Mouse (Mus musculus): ENCODE results near the gene Ppp2r5c.

Gene Ppp2r5c

DNA sequence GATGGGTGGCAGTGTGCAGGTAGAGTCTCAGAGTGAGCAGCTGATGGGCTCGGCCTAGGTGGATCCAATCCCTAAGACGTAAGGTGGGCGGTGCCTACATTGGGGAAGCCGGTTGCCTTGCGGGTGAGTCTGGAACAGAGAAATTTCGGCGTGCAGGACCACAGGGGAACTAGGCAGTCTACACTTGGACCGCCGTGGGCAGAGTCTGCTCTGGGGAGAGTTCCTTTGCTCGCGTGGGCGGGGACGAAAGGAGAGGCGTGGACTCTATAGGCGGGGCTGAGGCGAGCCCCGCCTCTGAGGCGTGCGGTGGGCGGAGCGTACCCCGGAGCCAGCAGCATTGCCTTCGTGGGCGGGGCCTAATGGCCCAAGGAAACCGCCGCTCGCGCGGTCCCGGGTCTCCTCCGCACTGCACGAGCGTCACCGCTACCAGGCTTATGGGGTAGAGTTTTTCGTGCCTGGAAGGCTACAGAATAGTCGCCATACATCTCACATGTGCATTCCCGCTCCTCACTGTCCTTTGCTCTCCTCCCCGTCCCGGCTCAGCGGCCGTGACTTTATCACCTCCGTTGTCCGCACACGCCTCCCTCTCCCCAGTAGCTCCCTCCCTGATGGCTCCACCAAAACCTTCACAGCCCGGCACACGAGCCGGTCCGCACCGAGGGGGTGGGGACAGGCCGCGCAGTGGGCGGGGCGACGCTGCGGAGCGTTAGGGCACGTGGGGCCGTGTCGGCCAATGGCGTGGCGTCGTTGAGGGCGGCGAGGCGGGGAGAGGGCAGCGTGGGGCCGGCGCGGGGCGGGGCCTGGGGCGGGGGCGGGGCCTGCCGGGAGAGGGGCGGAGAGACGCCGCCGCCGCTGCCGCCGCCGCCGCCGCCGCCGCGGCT lies at the start of gene Ppp2r5c:
Gene Ppp2r5c, plus strand, starts transcription at position 831 of the 881 bp plus-strand sequence.
- in situ Hi-C loops (cut with MboI, MseI), result loop anchor here (10.0 kb wide), 1 partner anchor 148 kb away; no protein-coding TSS in a partner anchor

- in situ Hi-C loops (cut with MboI, MseI), result no loop called here
Measured at GRCm38 (mm10) chr12:110398351-110398750, 48.6 kb upstream of the Ppp2r5c start.

DNA sequence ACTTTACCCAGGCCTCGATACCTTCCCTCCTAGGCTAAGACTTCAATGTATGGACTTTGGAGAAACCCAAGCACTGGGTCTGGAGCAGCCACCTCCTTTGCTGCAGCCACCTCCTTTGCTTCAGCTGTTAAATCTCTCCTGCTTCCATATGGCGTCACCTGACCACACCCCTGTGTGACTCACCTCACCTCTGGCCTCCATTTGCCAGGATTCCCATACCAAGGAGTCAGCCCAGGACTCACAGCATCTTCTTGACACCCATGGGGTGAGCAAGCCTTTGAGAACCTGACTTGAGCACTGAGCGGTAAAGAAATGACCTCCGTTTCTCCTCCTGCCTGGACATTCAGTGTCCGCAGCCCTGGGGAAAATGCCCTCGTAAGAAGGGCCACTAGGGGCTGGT lies 47.8 kb upstream of the Ppp2r5c start:
- in situ Hi-C loops (cut with MboI, MseI), result no loop called here

DNA sequence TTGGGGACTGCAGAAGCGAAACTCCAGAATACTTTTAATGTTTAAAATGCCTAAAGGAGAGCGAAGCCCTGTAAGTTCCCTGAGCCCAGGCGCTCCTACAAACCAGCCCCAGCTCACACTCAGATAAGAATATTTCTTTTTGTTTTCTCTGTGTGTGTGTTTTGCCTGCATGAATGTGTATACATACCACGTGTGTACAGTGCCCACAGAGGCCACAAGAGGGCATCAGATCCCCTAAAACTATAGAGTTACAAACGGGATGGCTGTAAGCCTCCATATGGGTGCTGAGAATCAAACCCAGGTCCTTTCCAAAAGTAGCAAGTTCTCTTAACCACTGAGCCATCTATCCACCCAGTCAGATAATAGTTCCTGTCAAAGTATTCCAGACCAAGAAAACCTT lies 46.0 kb upstream of the Ppp2r5c start:
- in situ Hi-C loops (cut with MboI, MseI), result no loop called here

GRCm38 (mm10) chr12:110401871-110402270 lies 45.0 kb upstream of the Ppp2r5c start:
- in situ Hi-C loops (cut with MboI, MseI), result no loop called here

DNA sequence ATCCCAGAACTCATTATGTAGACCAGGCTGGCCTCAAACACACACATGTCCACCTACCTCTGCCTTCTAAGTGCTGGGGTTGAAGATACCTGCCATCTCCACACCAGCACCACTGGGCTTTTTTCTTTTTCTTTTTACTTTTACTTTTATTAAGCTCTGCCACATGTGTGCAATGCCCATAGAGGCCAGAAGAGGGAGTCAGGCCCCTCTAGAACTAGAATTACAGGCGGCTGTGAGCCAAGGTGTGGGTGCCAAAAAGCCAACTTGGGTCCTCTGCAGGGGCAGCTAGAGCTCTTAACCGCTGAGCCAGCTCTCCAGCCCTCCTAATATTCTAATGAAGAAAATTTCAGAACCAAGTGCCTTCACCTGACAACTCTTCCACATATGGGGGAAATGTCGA lies 30.7 kb upstream of the Ppp2r5c start:
- in situ Hi-C loops (cut with MboI, MseI), result no loop called here

DNA sequence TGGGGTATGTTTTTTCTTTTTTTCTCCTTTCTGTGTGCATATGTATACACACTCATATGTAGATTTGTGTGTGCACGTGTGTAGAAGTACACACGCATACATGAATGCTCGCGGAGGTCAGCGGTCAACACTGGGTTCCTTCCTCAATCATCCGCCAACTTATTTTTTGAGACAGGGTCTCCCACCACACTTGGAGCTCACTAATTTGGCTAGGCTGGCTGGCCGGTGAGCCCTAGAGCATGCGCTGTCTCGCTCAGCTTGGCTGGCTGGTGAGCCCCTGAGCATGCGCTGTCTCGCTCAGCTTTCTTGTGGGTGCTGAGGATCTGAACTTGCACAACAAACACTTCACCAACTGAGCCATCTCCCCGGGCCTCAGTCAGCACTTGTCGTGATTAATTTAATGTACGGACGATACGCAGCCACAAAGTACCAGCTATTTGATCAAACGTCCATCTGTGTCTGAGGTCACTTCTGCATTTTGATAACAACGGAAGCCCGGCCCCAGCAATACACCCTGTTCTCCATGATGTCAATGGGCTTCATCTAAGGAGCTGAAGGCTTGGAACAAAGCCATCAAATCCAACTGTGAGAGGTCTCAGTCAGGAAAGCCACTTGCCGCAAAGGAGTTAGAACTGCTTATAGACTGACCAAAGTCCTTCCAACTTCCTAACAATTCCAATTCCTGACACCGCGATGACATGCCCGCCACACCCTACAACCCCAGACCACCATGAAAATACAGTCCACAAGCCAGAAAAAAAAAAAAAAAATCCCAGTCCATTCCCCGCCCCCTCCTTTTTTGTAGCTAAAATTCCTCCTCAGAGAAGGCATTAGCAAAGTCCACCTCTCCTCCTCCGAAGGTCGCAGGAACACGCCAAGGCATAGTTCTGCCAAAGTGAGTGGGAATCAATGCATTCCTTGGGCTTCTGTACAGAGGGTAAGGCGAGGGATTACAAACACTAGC lies 29.6 kb upstream of the Ppp2r5c start:
- in situ Hi-C loops (cut with MboI, MseI), result no loop called here

DNA sequence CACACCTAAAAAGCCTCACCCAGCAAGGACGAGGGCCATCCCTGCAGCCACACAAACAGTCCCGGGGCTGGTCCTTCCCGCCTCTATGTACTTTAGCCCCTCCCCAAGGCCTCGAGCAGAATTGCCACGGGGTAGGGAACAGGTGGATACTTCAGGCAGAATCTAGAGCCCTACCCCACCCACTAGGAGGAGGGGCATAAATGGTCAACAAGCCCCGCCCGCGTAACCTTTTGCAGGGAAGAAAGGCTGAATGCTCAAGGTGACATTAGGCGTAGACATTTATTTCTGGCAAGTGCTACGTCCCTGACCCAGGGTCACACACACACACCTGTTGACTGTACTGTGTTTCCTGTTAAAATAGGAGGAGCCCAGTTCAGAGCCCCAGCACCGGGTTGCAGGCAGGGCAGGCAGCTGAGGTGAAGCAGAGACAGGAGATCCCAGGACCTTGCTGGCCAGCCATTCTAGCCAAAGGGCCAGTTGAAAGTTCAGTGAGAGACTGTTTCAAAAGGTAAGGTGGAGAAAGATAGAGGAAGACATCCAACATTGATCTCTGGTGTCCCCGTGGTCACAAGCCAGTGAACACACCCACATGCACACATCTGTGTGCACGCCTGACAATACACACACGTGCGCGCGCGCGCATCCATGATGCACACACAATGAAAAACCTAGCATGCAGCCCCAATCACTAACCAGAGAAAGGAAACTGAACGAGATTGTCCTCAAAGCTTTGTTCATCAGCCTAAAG lies 28.8 kb upstream of the Ppp2r5c start:
- in situ Hi-C loops (cut with MboI, MseI), result no loop called here

DNA sequence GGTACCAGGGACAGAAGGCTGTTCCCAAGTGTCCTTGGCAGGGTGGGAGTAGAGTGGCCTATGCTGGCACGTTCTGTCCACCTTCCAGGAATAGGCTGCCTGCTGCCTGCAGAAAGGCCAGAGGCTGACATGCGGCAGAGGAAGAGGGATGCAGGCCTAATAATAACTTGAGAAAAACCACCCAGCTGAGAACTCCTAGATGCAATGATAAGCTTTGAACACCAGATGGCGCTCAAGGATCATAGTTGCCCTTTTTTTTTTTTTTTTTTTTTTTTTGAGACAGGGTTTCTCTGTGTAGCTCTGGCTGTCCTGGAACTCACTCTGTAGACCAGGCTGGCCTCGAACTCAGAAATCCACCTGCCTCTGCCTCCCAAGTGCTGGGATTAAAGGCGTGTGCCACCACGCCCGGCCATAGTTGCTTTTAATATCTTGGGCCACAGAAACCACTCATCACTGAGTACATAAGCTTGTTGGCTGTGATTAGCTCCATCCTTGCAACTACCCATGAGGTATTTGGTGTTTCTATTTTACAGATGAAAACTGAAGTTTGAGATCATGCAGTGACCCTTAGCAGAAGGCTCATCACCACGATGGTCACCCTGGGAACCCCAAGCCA lies 28.1 kb upstream of the Ppp2r5c start:
- in situ Hi-C loops (cut with MboI, MseI), result no loop called here

DNA sequence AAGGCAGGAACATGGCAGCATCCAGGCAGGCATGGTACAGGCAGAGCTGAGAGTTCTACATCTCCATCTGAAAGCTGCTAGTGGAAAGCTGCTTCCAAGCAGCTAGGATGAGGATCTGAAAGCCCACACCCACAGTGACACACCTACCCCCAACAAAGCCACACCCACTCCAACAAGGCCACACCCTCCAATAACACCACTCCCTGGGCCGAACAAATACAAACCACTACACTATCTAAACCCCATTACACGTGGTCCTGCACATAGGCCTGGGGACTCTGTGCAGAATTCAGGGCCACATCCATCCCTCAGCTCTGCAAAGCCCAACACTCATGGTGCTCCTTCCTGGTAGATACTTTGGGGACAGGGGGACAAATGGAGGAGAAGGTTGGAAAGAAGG lies 27.0 kb upstream of the Ppp2r5c start:
- in situ Hi-C loops (cut with MboI, MseI), result no loop called here

- in situ Hi-C loops (cut with MboI, MseI), result no loop called here
Measured at GRCm38 (mm10) chr12:110421361-110421760, 25.6 kb upstream of the Ppp2r5c start.

- in situ Hi-C loops (cut with MboI, MseI), result no loop called here
Measured at GRCm38 (mm10) chr12:110424008-110424704, 22.8 kb upstream of the Ppp2r5c start.

- in situ Hi-C loops (cut with MboI, MseI), result no loop called here
Measured at GRCm38 (mm10) chr12:110426417-110427010, 20.4 kb upstream of the Ppp2r5c start.

DNA sequence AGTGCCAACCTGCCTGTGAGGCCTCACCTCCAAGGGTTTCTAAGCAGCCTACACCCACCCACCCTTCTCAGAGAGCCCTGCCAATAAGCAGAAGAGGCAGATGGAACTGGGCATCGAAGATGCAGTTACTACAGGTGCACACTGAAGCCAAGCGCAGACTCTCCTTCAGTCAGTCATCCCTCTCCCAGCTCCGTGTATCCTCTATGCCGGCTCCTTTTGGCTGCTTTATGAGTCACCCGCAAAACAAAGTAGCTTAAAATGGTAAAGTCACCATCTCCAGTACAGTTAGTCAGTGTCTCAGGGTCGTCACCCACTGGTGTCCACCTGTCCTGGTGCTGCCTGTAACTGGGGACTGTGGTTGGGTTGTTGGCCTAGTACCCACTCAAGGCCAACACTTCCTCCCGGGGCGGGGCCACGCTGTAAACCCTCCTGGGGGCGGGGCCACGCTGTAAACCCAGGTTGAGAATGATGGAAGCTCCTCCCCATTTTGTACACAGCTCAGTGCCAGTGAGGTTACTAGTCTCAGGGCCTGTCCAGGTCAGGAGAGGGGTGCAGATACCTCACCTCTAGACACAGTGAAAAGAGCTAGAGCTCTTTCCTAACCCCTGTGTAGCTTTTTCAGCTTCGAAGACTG lies 17.5 kb upstream of the Ppp2r5c start:
- in situ Hi-C loops (cut with MboI, MseI), result no loop called here

GRCm38 (mm10) chr12:110429990-110430389 lies 16.9 kb upstream of the Ppp2r5c start:
- in situ Hi-C loops (cut with MboI, MseI), result loop anchor here (5.0 kb wide), 1 partner anchor 412 kb away; the partner anchor contains the start of gene Mok

- in situ Hi-C loops (cut with MboI, MseI), result loop anchor here (5.0 kb wide), 1 partner anchor 410 kb away; the partner anchor contains the start of gene Mok
Measured at GRCm38 (mm10) chr12:110431805-110432204, 15.1 kb upstream of the Ppp2r5c start.

GRCm38 (mm10) chr12:110436638-110437366 lies 10.1 kb upstream of the Ppp2r5c start:
- in situ Hi-C loops (cut with MboI, MseI), result no loop called here

GRCm38 (mm10) chr12:110437367-110437703 lies 9.6 kb upstream of the Ppp2r5c start:
- in situ Hi-C loops (cut with MboI, MseI), result no loop called here
